Mouse (Mus musculus) layer of hippocampus, adult 18-20 months (tissue): ENCODE data around the gene Arhgef16. TPM values are rescaled to one million over a fixed set of nuclear protein-coding genes. Genes with fewer than 3 reads are reported as not detected.

Source experiments
- DNase-seq, 2 experiments: peaks; one replicate each; pipeline ENCODE4 v3.0.0; 2022; ENCODE audit warnings: low spot score in 2 of 2
- total RNA-seq, 2 experiments: library from RNA; stranded (reverse); gene quantifications; 2 replicates each; pipeline ENCODE4 v1.2.3; 2021

The Arhgef16 gene
- total RNA-seq, 2 experiments from 2014 or later: 0.57 to 0.71 TPM

GRCm38 (mm10) chr4:154231380-154231779 lies 70.1 kb downstream of the Arhgef16 start:
- DNase-seq: no peak

- no peak for DNase-seq
Measured at GRCm38 (mm10) chr4:154229569-154229968, 71.9 kb downstream of the Arhgef16 start.

Other genes with a start within 250 kb of the Arhgef16 start
- 1 to 10 TPM; 1.9 to 2.5 TPM for gene Trp73, start 161.5 kb downstream of the Arhgef16 start, total RNA-seq
- 10 to 100 TPM; 30.0 to 35.8 TPM for gene Wrap73, start 159.3 kb downstream of the Arhgef16 start, total RNA-seq
- gene Tprgl, start 141.0 kb downstream of the Arhgef16 start, total RNA-seq: 100 to 1,000 TPM; 196 to 199 TPM
- 1 to 10 TPM; 2.8 to 7.3 TPM for gene Megf6, start 130.9 kb downstream of the Arhgef16 start, total RNA-seq
- under 1 TPM in 1 of 2 experiments, not detected in 1; 0.53 TPM for gene B230104I21Rik, start 34.5 kb upstream of the Arhgef16 start, total RNA-seq